Mouse (Mus musculus): ENCODE data around the gene Asb13. TPM values are rescaled to one million over a fixed set of nuclear protein-coding genes. Genes with fewer than 3 reads are reported as not detected.

Asb13 gene
- polyA plus RNA-seq, 1 experiment from 2014 or later: 16.2 TPM

DNA sequence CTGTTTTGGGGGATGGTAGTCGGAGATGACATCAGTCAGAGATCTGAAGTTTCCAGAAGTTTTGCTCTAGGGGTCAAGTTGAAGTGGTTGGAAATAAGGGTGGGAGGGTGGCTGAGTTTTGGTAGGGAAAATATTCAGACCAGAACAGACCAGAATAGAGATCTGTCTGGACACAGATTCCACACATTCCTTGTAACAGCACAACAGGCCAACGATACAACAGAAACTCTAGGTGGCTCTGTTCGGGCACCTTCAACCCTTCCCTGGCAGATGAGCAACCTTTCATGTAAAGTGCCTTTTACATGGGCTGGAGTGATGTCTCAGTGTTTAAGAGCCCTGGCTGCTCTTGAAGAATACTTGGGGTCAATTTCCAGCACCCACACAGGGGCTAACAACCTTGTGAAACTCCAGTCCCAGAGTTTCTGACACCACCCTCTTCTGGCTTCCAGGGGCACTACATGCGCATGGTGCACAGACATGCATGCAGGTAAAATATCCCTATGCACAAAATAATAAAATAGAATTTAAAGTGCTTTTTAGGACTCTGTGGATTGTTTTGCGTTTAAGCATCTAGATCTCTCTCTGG, 33.5 kb downstream of the Asb13 start:
- Histone ChIP-seq H3K4me3 (replicated peaks) (no peak overlapping the region), H3K27me3 (no peaks in the 10 kb centered on the region), H3K36me3 (no peaks in the 10 kb centered on the region), H3K9me3 (0 out of 2 replicates have a peak, but pooled peaks cover 3% of the 10 kb centered on the region), H3K4me2 (replicated peaks) (no peak overlapping the region), H3K4me1 (replicated peaks) (no peaks in the 10 kb centered on the region), H3K9ac (replicated peaks) (no peak overlapping the region), H3K27ac (no peak overlapping the region)
- no peak for ATAC-seq
- 89% methylated on average over 5 of the region's 5 CpGs for WGBS

GRCm38 (mm10) chr13:3668068-3668467, 34.2 kb downstream of the Asb13 start:
- 87% methylated on average over 3 of the region's 3 CpGs for WGBS
- Histone ChIP-seq H3K4me1 (replicated peaks) (no peaks in the 10 kb centered on the region), H3K27ac (no peak overlapping the region), H3K27me3 (no peaks in the 10 kb centered on the region), H3K9ac (replicated peaks) (no peak overlapping the region), H3K9me3 (0 out of 2 replicates have a peak, but pooled peaks cover 3% of the 10 kb centered on the region), H3K4me3 (replicated peaks) (no peak overlapping the region), H3K36me3 (no peaks in the 10 kb centered on the region), H3K4me2 (replicated peaks) (no peak overlapping the region)
- ATAC-seq: no peak

GRCm38 (mm10) chr13:3669611-3670010, 35.8 kb downstream of the Asb13 start:
- Histone ChIP-seq H3K4me2 (replicated peaks) (no peak overlapping the region), H3K9me3 (0 out of 2 replicates have a peak, but pooled peaks cover 3% of the 10 kb centered on the region), H3K4me1 (replicated peaks) (no peaks in the 10 kb centered on the region), H3K9ac (replicated peaks) (no peak overlapping the region), H3K27me3 (no peaks in the 10 kb centered on the region), H3K27ac (no peak overlapping the region), H3K4me3 (replicated peaks) (no peak overlapping the region), H3K36me3 (no peaks in the 10 kb centered on the region)
- 83% methylated on average over 1 of the region's 1 CpGs for WGBS
- ATAC-seq: no peak

- Histone ChIP-seq H3K4me3 (replicated peaks) (no peak overlapping the region), H3K27me3 (no peaks in the 10 kb centered on the region), H3K4me2 (replicated peaks) (no peak overlapping the region), H3K9me3 (0 out of 2 replicates have a peak, but pooled peaks cover 3% of the 10 kb centered on the region), H3K9ac (replicated peaks) (no peak overlapping the region), H3K36me3 (no peaks in the 10 kb centered on the region), H3K27ac (no peak overlapping the region), H3K4me1 (replicated peaks) (no peaks in the 10 kb centered on the region)
- 90% methylated on average over 1 of the region's 1 CpGs for WGBS
- ATAC-seq: no peak
Observed at GRCm38 (mm10) chr13:3670039-3670438, 36.2 kb downstream of the Asb13 start.

- Histone ChIP-seq H3K9me3 (0 out of 2 replicates have a peak, but pooled peaks cover 3% of the 10 kb centered on the region), H3K4me1 (replicated peaks) (no peaks in the 10 kb centered on the region), H3K27ac (no peak overlapping the region), H3K9ac (replicated peaks) (no peak overlapping the region), H3K4me3 (replicated peaks) (no peak overlapping the region), H3K36me3 (no peaks in the 10 kb centered on the region), H3K4me2 (replicated peaks) (no peak overlapping the region), H3K27me3 (no peaks in the 10 kb centered on the region)
- ATAC-seq: no peak
- 89% methylated on average over 3 of the region's 3 CpGs for WGBS
Observed at GRCm38 (mm10) chr13:3673151-3673550, 39.3 kb downstream of the Asb13 start.

DNA sequence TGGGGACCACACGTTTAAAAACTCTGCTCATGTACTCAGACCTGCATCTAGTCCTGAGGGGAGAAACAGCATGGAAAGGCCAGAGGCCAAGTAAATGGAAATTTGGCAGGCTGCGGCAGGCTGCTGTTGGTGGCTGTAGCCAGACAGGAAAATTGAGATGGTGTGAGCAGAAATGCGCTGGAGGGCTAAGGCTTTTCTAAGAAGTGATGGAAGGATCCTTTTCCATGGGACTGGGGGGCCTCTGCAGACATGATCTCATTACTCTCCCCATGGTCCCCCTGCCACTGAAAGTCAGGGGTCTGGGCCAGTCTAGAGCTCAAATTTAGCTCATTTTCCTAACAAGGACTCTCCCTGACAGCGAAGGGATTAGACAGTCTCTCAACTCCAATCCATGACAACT, 39.8 kb downstream of the Asb13 start:
- ATAC-seq: no peak
- Histone ChIP-seq H3K4me3 (replicated peaks) (no peak overlapping the region), H3K4me1 (replicated peaks) (no peaks in the 10 kb centered on the region), H3K27ac (no peak overlapping the region), H3K9me3 (0 out of 2 replicates have a peak, but pooled peaks cover 3% of the 10 kb centered on the region), H3K27me3 (no peaks in the 10 kb centered on the region), H3K4me2 (replicated peaks) (no peak overlapping the region), H3K9ac (replicated peaks) (no peak overlapping the region), H3K36me3 (no peaks in the 10 kb centered on the region)
- 78% methylated on average over 4 of the region's 4 CpGs for WGBS

DNA sequence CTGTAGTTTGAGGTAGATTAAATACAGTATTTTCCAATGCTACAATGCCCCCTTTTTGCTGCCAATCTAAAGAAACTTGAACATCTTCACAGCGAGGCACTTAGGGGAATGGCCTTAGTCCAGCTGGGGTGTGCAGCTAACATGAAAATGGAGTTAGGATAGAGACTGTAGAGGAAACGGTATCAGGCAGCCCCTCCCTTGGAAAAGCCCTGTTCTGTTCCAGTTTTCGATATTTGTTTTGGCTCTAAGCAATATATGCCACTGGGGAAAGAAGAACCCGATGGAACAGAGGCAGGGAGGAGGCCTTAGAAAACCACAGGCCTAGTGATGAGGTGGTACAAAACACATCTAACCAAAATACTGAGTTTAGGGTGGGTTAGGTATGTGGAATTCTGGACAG, 42.0 kb downstream of the Asb13 start:
- Histone ChIP-seq H3K9me3 (0 out of 2 replicates have a peak, but pooled peaks cover 3% of the 10 kb centered on the region), H3K4me1 (replicated peaks) (no peaks in the 10 kb centered on the region), H3K27me3 (no peaks in the 10 kb centered on the region), H3K4me2 (replicated peaks) (no peak overlapping the region), H3K9ac (replicated peaks) (no peak overlapping the region), H3K4me3 (replicated peaks) (no peak overlapping the region), H3K27ac (no peak overlapping the region), H3K36me3 (no peaks in the 10 kb centered on the region)
- 89% methylated on average over 4 of the region's 4 CpGs for WGBS
- ATAC-seq: no peak

DNA sequence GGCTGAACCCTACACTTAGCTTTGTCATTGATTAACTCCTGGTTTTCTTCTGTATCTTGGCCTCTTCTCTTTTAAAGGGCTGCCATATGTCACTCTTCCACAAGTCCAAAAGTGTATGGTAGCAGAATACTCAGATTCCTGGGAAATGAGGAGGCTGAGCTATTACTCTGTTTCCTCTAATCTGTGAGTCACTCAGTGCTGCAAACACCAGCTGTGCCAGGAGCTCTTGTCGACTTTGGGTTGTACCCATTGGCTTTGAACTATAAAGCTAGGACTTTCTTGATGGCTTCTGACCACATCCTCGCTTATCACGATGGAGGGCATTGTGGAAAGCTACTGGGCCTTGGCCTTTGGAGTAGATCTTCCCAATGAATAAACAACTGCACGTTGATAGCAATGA, 45.3 kb downstream of the Asb13 start:
- WGBS: 83% methylated on average over 4 of the region's 4 CpGs
- no peak overlapping the region for H3K4me3 ChIP-seq (replicated peaks)
- no peak overlapping the region for H3K9ac ChIP-seq (replicated peaks)
- no peak overlapping the region for H3K4me2 ChIP-seq (replicated peaks)
- no peak for ATAC-seq
- no peaks in the 10 kb centered on the region for H3K27me3 ChIP-seq
- no peak overlapping the region for H3K27ac ChIP-seq
- H3K36me3 ChIP-seq: no peaks in the 10 kb centered on the region
- H3K9me3 ChIP-seq: no peaks in the 10 kb centered on the region
- no peaks in the 10 kb centered on the region for H3K4me1 ChIP-seq (replicated peaks)

DNA sequence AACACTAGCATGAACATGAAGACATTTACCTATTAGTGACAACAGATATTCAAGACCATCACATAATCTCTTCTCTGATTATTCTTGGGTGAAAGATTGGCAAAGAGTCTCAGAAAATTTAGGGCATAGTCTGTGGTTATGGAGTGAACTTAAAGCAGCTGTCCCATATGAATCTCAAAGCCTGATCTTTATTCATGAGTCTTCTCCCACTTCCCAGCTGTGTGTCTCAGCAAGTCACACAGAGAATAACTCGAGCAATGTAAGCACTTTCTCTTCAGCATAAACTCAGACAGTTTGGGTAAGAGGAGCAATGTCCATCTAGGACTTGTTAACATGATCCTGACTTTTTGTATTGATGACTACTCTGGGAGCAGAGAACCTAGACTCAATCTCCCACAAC, 52.5 kb downstream of the Asb13 start:
- 52% methylated on average over 1 of the region's 1 CpGs for WGBS
- ATAC-seq: no peak

GRCm38 (mm10) chr13:3694599-3695343, 60.9 kb downstream of the Asb13 start:
- H3K9ac ChIP-seq (replicated peaks): no peak overlapping the region
- H3K27me3 ChIP-seq: no peaks in the 10 kb centered on the region
- H3K4me3 ChIP-seq (replicated peaks): no peak overlapping the region
- H3K27ac ChIP-seq: no peak overlapping the region
- 0 out of 2 replicates have a peak, but pooled peaks have one; percentile 40 for ATAC-seq
- 0 out of 2 replicates have a peak, but pooled peaks cover 4% of the 10 kb centered on the region for H3K4me1 ChIP-seq (replicated peaks)
- 12% methylated on average over 11 of the region's 11 CpGs for WGBS
- no peaks in the 10 kb centered on the region for H3K36me3 ChIP-seq
- no peak overlapping the region for H3K4me2 ChIP-seq (replicated peaks)
- no peaks in the 10 kb centered on the region for H3K9me3 ChIP-seq

More for the DNA sequence above, 52.5 kb downstream of the Asb13 start:
- H3K27me3 ChIP-seq: no peaks in the 10 kb centered on the region
- H3K9me3 ChIP-seq: no peaks in the 10 kb centered on the region
- H3K4me1 ChIP-seq (replicated peaks): no peaks in the 10 kb centered on the region
- H3K4me2 ChIP-seq (replicated peaks): no peak overlapping the region
- H3K9ac ChIP-seq (replicated peaks): no peak overlapping the region
- H3K27ac ChIP-seq: no peak overlapping the region
- H3K4me3 ChIP-seq (replicated peaks): no peak overlapping the region
- no peaks in the 10 kb centered on the region for H3K36me3 ChIP-seq

GRCm38 (mm10) chr13:3696977-3697735, 63.3 kb downstream of the Asb13 start:
- no peak for ATAC-seq
- H3K27ac ChIP-seq: no peak overlapping the region
- no peak overlapping the region for H3K4me3 ChIP-seq (replicated peaks)
- no peak overlapping the region for H3K9ac ChIP-seq (replicated peaks)
- H3K36me3 ChIP-seq: no peaks in the 10 kb centered on the region
- H3K4me2 ChIP-seq (replicated peaks): no peak overlapping the region
- no peaks in the 10 kb centered on the region for H3K9me3 ChIP-seq
- WGBS: 76% methylated on average over 8 of the region's 8 CpGs
- 0 out of 2 replicates have a peak, but pooled peaks cover 4% of the 10 kb centered on the region for H3K4me1 ChIP-seq (replicated peaks)
- H3K27me3 ChIP-seq: no peaks in the 10 kb centered on the region

DNA sequence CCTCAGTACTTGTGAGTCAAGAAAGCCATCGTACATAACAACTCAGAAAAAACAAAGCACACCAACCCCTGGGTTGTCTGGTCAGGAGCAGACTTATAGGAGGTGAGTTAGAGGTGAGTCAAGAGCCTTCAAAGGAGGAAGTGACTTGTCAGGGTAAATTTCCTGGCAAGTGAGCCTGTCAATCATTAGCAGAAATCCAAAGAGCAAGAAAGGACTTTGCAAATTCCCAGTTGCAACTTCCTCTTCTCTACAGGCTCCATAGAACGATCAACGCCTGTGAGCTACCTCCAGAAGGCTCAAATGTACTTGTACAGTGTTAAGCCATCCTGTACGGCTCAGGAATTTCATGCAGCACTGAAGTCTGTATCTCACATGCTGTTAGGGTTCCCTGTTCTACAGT, 66.9 kb downstream of the Asb13 start:
- H3K4me2 ChIP-seq (replicated peaks): no peak overlapping the region
- H3K9me3 ChIP-seq: no peaks in the 10 kb centered on the region
- no peaks in the 10 kb centered on the region for H3K4me1 ChIP-seq (replicated peaks)
- H3K36me3 ChIP-seq: no peaks in the 10 kb centered on the region
- no peak overlapping the region for H3K27ac ChIP-seq
- H3K27me3 ChIP-seq: no peaks in the 10 kb centered on the region
- H3K4me3 ChIP-seq (replicated peaks): no peak overlapping the region
- ATAC-seq: no peak
- no peak overlapping the region for H3K9ac ChIP-seq (replicated peaks)
- 87% methylated on average over 4 of the region's 4 CpGs for WGBS
